Mouse (Mus musculus) hindbrain, embryonic 16.5 days (tissue): ENCODE results near the gene Ackr1. TPM values are rescaled to one million over a fixed set of nuclear protein-coding genes. Genes with fewer than 3 reads are reported as not detected.
A peak's percentile ranks its signal among the peaks of the same experiment; 100 is the strongest.

ENCODE experiments used
- ATAC-seq: fragments of 200-750 bp; cut with Nextera tagmentation; 2 replicates; pipeline ENCODE4 v1.8.0; 2017; ENCODE audit warnings: moderate TSS enrichment, moderate library complexity
- H3K27ac ChIP-seq: fragments of 300-500 bp; sonication (generic); 2 replicates; pipeline ENCODE4 v1.5.1; 2014; ENCODE audit warnings: low read depth, mild to moderate bottlenecking, control low read depth, low read length, moderate library complexity
- H3K27me3 ChIP-seq: fragments of 300-500 bp; sonication (generic); replicated peaks from 2 replicates; pipeline ENCODE4 v1.6.1; 2014; ENCODE audit warnings: low read length; ENCODE audit not compliant: control insufficient read depth, insufficient read depth
- H3K36me3 ChIP-seq: fragments of 300-500 bp; sonication (generic); 2 replicates; pipeline ENCODE4 v1.6.1; 2014; ENCODE audit warnings: mild to moderate bottlenecking, low read length, moderate library complexity, mixed read lengths; ENCODE audit not compliant: control insufficient read depth, insufficient read depth
- H3K4me1 ChIP-seq: fragments of 300-500 bp; sonication (generic); 2 replicates; pipeline ENCODE4 v1.6.1; 2014; ENCODE audit warnings: low read depth, low read length; ENCODE audit not compliant: control insufficient read depth, insufficient read depth
- H3K4me2 ChIP-seq: fragments of 300-500 bp; sonication (generic); 2 replicates; pipeline ENCODE4 v1.6.1; 2014; ENCODE audit warnings: mild to moderate bottlenecking, low read length, control low read depth, moderate library complexity
- H3K4me3 ChIP-seq: fragments of 300-500 bp; sonication (generic); 2 replicates; pipeline ENCODE4 v1.5.1; 2014; ENCODE audit warnings: mild to moderate bottlenecking, low read length, control low read depth, moderate library complexity
- H3K9ac ChIP-seq: fragments of 300-500 bp; sonication (generic); 2 replicates; pipeline ENCODE4 v1.6.1; 2014; ENCODE audit warnings: low read depth, mild to moderate bottlenecking, control low read depth, low read length, moderate library complexity
- H3K9me3 ChIP-seq: fragments of 300-500 bp; sonication (generic); 2 replicates; pipeline ENCODE4 v1.6.1; 2014; ENCODE audit warnings: mild to moderate bottlenecking, low read length, moderate library complexity; ENCODE audit not compliant: control insufficient read depth
- WGBS: fragments of 180-500 bp; shearing (Covaris S2); extraction: QIAGEN DNeasy Blood & Tissue Kit; methylation state at CpG from one replicate; pipeline ENCODE4 v1.1.7; 2014; 5-methylcytosine and 5-hydroxymethylcytosine counted together
- polyA plus RNA-seq: library from polyadenylated mRNA; unstranded; fragments of >200 nt; fragmentation: Nextera tagmentation; extraction: Ambion mirVana; gene quantifications from 2 replicates; pipeline ENCODE4 v1.2.1, GENCODE M21; 2015

The Ackr1 gene
- polyA plus RNA-seq, 1 experiment from 2014 or later, result 20.4 TPM

DNA sequence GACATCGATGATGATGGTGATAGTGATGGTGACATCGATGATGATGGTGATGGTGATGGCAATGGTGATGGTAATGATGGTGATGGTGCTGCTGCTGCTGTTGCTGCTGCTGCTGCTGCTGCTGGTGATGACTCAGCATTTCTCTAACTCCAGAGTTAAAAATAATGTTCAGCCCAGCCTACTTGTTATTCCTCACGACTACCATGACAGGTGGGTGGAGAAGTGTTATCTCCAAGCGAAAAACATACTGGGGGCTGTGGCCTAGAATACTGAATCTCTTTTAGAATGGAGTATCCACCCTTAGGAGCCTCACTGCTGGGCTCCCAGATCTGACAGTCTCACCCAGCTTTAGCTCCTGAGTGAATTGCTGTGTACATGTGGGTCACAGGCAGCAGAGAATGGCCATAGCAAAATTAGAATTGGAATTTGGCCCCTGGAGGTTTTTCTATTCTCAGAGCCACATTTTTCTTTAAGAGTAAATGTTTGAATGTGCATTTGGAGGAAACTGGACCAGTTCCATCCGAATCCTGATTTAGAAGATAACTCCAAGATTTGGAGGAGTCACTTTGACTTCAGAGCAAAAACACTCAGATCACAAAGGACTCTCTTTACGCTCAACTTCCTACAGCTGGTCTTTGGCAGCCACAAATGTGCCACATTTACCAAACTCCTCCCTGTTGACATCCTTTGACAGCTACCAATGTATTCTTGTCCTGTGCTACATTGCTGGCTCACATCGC lies 21.7 kb upstream of the Ackr1 start:
- no peak overlapping the region for H3K4me3 ChIP-seq
- H3K27ac ChIP-seq, result no peak overlapping the region
- no peak overlapping the region for H3K4me2 ChIP-seq
- ATAC-seq, result no peak
- no peak overlapping the region for H3K9ac ChIP-seq
- H3K4me1 ChIP-seq, result peaks cover 11% of the 10 kb centered on the region
- 71% methylated on average over 7 of the region's 7 CpGs for WGBS
- peaks cover 2% of the 10 kb centered on the region; the same call in 1 of the 2 replicates for H3K36me3 ChIP-seq
- H3K27me3 ChIP-seq, result no peaks in the 10 kb centered on the region
- H3K9me3 ChIP-seq, result no peaks in the 10 kb centered on the region

DNA sequence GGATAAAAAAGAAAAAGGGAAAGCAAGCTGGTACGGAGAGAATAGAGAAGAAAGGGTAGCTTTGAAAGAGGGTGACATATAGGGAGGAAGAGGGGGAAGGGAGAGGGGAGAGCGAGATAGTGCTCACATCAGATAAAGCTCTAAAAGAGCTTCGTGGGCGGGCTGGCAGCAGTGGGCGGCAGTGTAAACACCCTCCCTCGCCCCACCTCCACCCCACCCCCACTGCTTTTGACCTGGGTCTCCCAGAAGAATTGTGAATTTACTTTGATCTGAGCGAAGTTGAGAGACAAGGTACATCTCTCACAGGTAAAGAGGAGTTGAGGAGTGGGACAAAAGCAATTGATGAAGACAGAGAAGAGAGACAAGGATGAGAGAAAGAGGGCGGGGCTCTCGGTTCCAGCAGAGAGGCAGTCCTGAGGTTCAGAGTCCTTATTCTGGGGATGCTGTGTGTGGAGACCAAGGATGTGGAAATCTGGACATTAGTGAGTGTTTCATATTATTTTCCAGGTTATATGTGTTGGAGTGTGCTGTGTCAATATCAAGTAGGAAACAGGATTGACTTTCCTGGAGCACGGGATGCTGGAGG lies 16.9 kb upstream of the Ackr1 start, which contains the start of gene Aim2:
Gene Aim2 (plus strand): TSS at position 508 of the 586 bp plus-strand sequence.
- Histone ChIP-seq H3K4me3 (0 out of 2 replicates have a peak within 1 kb of the TSS, but pooled peaks have one; percentile 2), H3K27ac (no peak within 1 kb of the TSS), H3K4me1 (peaks cover 6% of the 10 kb centered on the region; the same call in 1 of the 2 replicates), H3K9ac (no peak within 1 kb of the TSS), H3K27me3 (no peaks in the 10 kb centered on the region), H3K9me3 (no peaks in the 10 kb centered on the region), H3K36me3 (peaks cover 8% of the 10 kb centered on the region), H3K4me2 (peak within 1 kb of the TSS; percentile 45)
- 9% methylated on average over 10 of the region's 10 CpGs for WGBS
- peak; percentile 35 for ATAC-seq

- WGBS, result 4% methylated on average over 6 of the region's 6 CpGs
- H3K4me2 ChIP-seq, result peak overlapping the region; percentile 45
- no peaks in the 10 kb centered on the region for H3K27me3 ChIP-seq
- no peaks in the 10 kb centered on the region for H3K9me3 ChIP-seq
- no peak overlapping the region for H3K27ac ChIP-seq
- no peak overlapping the region for H3K4me3 ChIP-seq
- peak; percentile 77 for ATAC-seq
- no peak overlapping the region for H3K9ac ChIP-seq
- H3K36me3 ChIP-seq, result peaks cover 9% of the 10 kb centered on the region
- peaks cover 6% of the 10 kb centered on the region; the same call in 1 of the 2 replicates for H3K4me1 ChIP-seq
These were observed 16.4 kb upstream of the Ackr1 start for GRCm38 (mm10) chr1:173349946-173350345.

- Histone ChIP-seq H3K27me3 (no peaks in the 10 kb centered on the region), H3K9me3 (no peaks in the 10 kb centered on the region), H3K4me2 (no peak overlapping the region), H3K4me1 (peaks cover 6% of the 10 kb centered on the region; the same call in 1 of the 2 replicates), H3K4me3 (no peak overlapping the region), H3K36me3 (peaks cover 9% of the 10 kb centered on the region), H3K27ac (no peak overlapping the region), H3K9ac (no peak overlapping the region)
- WGBS, result 63% methylated on average over 5 of the region's 5 CpGs
- no peak for ATAC-seq
These were observed 15.6 kb upstream of the Ackr1 start for GRCm38 (mm10) chr1:173349192-173349591.

DNA sequence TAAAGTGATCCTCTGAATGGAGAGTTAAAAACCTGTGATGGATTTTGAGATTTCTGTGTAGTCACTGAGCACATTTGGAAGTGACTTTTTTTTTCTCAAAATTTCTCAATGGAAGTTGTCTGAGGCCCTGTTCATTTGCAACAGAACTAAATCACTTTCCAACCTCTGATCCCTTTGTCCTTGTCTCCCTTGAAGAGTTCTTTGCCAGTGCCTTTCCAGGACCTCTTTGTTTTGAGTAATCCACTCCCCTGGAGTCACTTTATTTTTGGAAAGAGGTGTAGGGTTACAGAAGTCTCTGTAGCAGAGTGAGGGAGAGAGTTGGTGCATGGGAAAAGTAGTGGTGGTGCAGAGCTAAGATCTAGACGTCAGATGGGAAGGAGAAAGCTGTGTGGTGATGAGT lies 15.0 kb upstream of the Ackr1 start:
- Histone ChIP-seq H3K27ac (no peak overlapping the region), H3K4me1 (peaks cover 6% of the 10 kb centered on the region; the same call in 1 of the 2 replicates), H3K9me3 (no peaks in the 10 kb centered on the region), H3K36me3 (peaks cover 12% of the 10 kb centered on the region), H3K4me2 (no peak overlapping the region), H3K4me3 (no peak overlapping the region), H3K9ac (no peak overlapping the region), H3K27me3 (no peaks in the 10 kb centered on the region)
- 30% methylated on average over 1 of the region's 1 CpGs for WGBS
- ATAC-seq, result no peak

DNA sequence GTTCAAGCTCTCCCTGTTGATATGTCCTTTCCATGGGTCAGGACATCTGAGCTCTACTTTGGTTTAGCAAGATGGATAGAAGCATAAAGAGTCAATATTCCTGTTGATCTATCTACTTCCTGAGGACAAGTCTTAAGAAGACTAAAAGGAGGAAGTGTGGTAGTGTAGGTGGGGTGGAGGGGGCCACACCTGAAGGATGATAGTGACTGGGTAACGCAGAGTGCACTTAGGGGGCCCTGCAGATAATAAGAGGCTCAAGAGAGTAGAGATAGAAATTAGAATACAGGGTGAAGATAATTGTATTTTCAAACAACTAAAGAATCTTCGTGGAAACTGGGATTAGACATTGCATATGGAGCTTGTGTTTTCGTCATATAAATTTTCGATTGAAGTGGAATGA lies 11.6 kb upstream of the Ackr1 start:
- ATAC-seq, result no peak
- peaks cover 24% of the 10 kb centered on the region for H3K36me3 ChIP-seq

GRCm38 (mm10) chr1:173343934-173344333 lies 10.4 kb upstream of the Ackr1 start:
- ATAC-seq, result no peak
- Histone ChIP-seq H3K36me3 (peaks cover 32% of the 10 kb centered on the region), H3K4me1 (no peaks in the 10 kb centered on the region; the same call in 1 of the 2 replicates), H3K9me3 (no peaks in the 10 kb centered on the region), H3K4me2 (no peak overlapping the region), H3K9ac (no peak overlapping the region; the same call in 1 of the 2 replicates), H3K27me3 (no peaks in the 10 kb centered on the region), H3K4me3 (no peak overlapping the region), H3K27ac (0 out of 2 replicates have a peak overlapping the region, but pooled peaks have one; percentile 15)
- WGBS, result 30% methylated on average over 3 of the region's 3 CpGs

More for the DNA sequence above, 11.6 kb upstream of the Ackr1 start:
- H3K4me1 ChIP-seq, result no peaks in the 10 kb centered on the region; the same call in 1 of the 2 replicates
- no peaks in the 10 kb centered on the region for H3K9me3 ChIP-seq
- H3K27ac ChIP-seq, result no peak overlapping the region
- no peak overlapping the region for H3K4me3 ChIP-seq
- H3K9ac ChIP-seq, result no peak overlapping the region
- 92% methylated on average over 4 of the region's 4 CpGs for WGBS
- H3K4me2 ChIP-seq, result no peak overlapping the region
- no peaks in the 10 kb centered on the region for H3K27me3 ChIP-seq

DNA sequence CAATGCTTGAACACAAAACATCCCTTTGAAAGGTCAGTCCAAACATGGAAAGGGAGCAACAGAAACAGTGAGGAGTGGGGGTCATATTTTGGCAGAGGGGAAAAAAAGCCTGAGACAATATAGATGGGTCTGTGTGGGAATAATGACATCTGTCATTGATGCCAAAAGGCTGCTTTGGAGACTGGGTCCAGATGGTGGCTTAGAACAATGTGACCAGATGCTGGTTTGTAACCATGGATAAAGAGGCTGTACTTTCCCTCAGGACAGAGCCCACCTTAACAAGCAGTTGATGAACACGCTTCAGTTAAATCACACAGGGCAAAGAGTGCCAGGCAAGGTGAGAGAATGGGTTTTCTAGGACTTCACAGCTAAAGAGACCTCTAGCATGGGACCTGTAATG lies 8.9 kb upstream of the Ackr1 start:
- Histone ChIP-seq H3K4me1 (no peaks in the 10 kb centered on the region; the same call in 1 of the 2 replicates), H3K4me3 (no peak overlapping the region), H3K27ac (no peak overlapping the region; the same call in 1 of the 2 replicates), H3K27me3 (no peaks in the 10 kb centered on the region), H3K9ac (no peak overlapping the region), H3K9me3 (no peaks in the 10 kb centered on the region), H3K36me3 (peaks cover 36% of the 10 kb centered on the region), H3K4me2 (no peak overlapping the region)
- peak; percentile 64 for ATAC-seq
- WGBS, result 44% methylated on average over 1 of the region's 1 CpGs

DNA sequence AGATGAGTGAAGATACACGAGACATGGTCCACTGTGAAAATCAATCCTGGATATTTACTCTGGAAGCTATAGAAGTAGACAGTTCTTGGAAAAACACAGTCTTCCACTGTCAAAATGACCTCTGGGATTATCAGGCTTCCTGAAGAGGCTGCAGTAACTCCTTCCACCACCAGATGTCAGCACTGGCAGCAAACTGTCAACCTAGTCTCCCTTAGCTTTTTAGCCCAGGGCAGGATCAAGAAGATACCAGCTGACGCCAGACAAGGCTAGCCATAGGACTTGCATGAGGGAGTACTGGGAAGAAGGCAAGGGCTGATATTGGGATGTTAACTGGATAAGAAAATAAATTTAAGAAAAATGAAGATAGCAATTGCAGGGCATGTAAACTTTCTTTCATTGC lies 6.0 kb upstream of the Ackr1 start:
- H3K4me3 ChIP-seq, result no peak overlapping the region
- H3K36me3 ChIP-seq, result peaks cover 27% of the 10 kb centered on the region
- 18% methylated on average over 2 of the region's 2 CpGs for WGBS
- H3K4me1 ChIP-seq, result no peaks in the 10 kb centered on the region; the same call in 1 of the 2 replicates
- H3K27ac ChIP-seq, result no peak overlapping the region
- no peaks in the 10 kb centered on the region for H3K27me3 ChIP-seq
- H3K9me3 ChIP-seq, result no peaks in the 10 kb centered on the region
- H3K4me2 ChIP-seq, result no peak overlapping the region
- ATAC-seq, result peak; percentile 48; the same call in 1 of the 2 replicates
- H3K9ac ChIP-seq, result no peak overlapping the region
